Mouse (Mus musculus) monocyte, adult 2 months (primary cell): Measurements from ENCODE around the gene Spc24.
"Not testable (repeated sequence)": the region's sequence is repeated elsewhere in the genome, so short reads cannot be mapped to it uniquely, and the experiment has no call there.

Experiments
- DNase-seq, 2 experiments: peaks; one replicate each; pipeline ENCODE4 v3.0.0; 2022; ENCODE audit warnings: low spot score in 2 of 2, low read depth in 1 of 2

The Spc24 gene

DNA sequence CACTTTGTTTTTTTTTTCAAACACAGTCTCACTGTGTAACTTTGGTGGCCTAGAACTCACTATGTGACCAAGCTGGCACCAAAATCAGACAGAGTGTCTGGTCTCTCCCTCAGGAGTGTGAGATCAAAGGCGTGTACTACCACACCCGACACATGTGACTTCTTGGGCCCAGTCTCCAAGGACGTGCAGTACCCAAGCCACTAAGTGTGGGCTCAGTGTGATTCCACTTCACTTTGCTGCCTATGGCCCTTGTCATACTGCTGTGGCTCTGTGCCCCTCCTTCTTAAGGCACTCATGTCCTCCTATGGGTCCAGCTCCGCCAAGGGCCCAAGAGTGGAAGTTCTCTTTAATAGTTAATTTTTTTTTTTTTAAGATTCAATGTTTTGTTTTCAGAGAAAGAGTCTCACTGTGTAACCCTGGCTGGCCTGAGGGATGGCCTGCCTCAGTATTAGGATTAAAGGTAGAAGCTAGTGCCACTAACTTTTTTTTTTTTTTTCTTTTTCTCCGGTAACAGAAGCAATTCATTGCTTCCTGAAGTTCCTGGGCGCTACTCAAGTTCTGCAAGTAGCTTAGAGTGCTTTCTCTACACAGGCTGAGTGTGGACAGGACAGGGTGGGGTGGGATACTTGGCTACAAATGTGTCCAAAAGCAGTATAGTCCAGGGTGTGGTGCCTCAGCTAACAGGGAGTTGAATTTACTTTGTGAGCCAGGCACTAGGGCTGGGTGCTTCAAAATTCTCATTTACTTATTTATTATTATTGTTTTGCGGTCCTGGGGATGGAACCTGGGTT is 24.6 kb upstream of the Spc24 start:
- DNase-seq = no peak

- DNase-seq = no peak
Observed at GRCm38 (mm10) chr9:21781657-21782468, 21.8 kb upstream of the Spc24 start.

- no peak for DNase-seq
Observed at GRCm38 (mm10) chr9:21777726-21778125, 17.6 kb upstream of the Spc24 start.

- no peak for DNase-seq
Observed at GRCm38 (mm10) chr9:21774353-21774752, 14.2 kb upstream of the Spc24 start.

DNA sequence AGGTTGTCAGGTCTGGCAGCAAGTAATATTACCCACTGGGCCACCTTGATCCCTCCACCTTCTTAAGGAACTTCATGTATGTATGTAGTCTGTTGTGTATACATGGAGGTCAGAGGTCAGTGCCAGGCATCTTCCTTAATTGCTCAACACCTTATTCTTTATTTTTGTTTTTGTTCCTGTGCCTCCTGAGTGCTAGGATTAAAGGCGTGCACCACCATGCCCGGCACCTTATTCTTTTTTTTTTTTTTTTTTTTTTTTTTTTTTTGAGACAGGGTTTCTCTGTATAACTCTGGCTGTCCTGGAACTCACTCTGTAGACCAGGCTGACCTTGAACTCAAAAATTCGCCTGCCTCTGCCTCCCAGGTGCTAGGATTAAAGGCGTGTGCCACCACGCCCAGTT is 13.3 kb upstream of the Spc24 start:
- DNase-seq = not testable (repeated sequence)

GRCm38 (mm10) chr9:21769558-21770183 is 9.6 kb upstream of the Spc24 start:
- DNase-seq = no peak

DNA sequence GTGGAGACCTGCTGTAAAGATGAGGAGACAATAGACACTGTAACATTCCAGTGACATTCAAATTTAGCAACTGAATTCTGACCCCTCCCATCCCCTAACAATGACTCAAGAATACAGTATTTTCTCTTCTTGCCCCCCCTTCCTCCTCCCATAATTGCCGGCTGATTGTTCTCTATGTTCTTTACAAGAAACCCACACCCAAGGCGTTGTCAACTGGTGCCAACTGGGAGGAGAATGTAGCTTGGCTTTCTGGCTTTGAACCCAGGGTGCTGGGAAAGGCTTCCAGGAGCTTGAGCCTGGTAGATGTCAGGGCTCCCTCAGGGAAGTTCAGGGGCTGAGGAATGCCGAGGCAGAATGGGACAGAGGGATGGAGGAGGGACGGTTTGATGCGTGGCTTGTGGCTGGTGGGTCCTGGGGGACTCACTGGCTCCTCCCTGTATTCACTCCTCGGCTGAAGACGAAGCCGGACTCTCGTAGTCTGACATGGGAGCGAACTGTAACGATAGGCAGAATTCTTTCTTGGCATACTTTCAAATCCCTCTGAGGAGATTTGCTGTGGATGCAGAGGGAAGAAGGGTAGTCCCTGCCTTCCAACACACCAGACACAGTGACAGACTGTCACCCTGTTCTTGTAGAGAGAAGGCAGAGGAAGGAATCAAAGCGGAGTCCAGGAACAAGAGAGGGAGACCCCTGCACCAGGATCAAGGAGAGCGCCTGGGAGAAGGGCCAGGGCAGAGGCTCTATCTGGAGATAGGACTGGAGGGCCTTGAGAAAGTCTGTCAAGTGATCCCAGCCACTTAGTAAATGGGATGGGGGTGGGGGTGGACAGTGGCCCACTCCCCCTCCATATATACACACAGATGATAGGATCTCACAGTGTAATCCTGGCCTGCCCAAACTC is 8.7 kb upstream of the Spc24 start:
- DNase-seq = no peak

DNA sequence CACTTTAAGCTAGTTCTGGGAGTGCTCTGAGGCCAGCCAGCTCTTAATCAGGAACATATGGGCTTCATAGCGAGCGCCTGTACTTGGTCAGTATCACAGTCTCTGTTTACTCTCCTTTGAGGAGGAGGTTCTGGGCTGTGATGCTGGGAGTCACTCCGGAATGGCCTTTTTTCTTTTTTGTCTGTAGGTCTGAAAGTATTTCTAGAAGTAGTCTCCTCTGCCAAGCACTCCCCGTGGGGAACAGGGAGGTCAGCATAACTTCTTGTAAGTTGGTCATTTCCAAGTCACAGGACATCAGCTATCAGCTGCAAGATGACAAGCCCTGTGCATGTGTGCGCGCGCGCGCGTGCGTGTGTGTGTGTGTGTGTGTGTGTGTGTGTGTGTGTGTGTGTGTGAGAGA is 7.8 kb upstream of the Spc24 start:
- no peak for DNase-seq

DNA sequence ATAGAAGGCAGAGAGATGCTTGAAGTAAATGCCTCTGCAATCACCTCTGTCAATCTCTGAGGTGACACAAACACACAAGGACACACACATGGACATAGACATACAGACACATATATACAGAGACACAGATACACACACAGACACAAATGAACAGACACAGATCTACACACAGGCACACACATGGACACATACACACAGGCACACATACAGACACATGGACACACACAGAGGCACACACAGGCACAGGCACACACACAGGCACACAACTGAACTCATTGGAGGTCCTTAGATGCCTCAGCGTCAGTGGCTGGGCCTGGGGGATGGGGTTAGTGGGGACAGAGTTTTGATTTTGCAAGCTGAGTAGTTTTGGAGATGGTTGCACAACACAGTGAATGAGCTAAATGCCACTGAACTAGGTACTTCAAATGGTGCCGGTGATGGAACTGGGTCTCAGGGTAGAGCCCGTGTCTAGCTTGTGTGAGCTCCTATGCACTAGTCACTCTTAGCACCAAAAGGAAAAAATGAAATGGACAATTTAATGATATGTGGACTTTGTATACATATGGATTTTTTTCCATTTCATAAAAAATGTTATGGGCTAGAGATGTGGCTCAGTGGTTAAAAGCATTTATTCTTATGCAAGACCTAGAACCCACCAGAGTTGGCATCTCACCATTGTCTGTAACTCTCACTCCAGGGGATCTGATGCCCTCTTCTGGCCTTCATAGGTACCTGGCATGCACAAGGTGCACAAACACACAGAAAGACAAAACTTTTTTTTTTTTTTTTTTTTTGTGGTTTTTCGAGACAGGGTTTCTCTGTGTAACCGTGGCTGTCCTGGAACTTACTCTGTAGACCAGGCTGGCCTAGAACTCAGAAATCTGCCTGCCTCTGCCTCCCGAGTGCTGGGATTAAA is 4.2 kb upstream of the Spc24 start:
- no peak for DNase-seq

- DNase-seq = no peak
Observed at GRCm38 (mm10) chr9:21762135-21762534, 2.0 kb upstream of the Spc24 start.

DNA sequence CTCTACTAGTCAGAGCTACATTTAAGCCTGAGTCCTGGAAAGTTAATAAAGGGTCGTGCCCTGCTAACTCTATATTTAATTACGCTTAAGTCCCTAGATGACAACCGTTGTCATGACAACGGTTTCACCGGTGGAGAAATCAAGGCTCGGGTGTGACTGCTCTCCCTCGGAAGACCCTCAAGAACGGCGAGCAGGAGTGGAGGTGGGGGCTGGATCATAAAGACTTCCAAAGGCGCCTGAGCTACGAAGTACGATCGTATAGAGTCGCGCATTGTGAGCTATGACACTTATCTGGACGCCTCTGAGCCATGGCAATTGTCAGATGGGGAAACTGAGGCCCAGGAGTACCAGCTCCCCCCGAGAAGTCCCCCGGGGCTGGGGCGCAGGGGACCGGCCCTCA is 385 bp downstream of the Spc24 start:
- DNase-seq = no peak

DNA sequence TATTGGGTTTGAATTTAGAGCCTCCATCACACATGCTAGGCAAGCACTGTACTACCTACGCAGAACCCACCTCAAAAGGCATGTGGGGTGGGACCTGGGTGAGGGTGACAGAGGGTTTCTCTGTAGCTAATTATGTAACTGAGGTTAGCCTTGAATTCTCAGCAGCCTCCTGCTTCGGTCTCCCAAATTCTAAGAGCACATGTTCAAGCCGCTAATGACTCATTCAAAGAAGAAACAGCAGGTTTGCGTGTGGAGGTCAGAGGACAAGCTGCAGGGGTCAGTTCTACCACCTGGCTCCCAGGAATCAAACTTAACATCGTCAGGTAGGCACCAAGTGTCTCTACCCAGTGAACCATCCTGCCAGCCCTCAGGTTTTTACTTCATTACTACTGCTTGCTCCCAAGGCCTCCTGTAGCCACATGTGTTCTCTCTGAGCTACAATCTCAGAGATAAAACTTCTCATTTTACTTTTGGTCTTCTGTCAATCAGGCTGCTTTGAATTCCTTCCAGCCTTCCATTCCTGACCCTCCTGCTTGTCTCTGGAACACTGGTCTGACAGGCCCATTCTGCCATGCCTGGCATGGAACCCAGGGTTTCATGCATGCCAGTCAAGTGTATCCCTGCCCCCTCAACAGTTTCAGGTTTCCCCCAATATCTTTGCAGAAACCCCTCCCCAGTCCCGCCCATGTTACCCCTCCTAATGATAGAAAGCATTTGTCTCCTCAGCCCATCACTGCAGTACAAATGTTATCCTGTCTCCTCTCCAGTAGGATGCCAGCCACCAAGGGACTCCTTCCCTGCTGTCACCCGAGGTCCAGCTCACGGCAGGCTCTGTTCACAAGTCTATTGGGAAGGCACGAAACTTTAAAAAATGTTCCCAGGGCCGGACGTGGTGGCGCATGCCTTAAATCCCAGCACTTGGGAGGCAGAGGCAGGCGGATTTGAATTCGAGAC is 1.2 kb downstream of the Spc24 start:
- DNase-seq = no peak

- no peak for DNase-seq
Observed at GRCm38 (mm10) chr9:21754516-21755321, 5.4 kb downstream of the Spc24 start.

- DNase-seq = no peak
Observed at GRCm38 (mm10) chr9:21754003-21754402, 6.1 kb downstream of the Spc24 start.

GRCm38 (mm10) chr9:21752252-21752792 is 7.8 kb downstream of the Spc24 start:
- no peak for DNase-seq

DNA sequence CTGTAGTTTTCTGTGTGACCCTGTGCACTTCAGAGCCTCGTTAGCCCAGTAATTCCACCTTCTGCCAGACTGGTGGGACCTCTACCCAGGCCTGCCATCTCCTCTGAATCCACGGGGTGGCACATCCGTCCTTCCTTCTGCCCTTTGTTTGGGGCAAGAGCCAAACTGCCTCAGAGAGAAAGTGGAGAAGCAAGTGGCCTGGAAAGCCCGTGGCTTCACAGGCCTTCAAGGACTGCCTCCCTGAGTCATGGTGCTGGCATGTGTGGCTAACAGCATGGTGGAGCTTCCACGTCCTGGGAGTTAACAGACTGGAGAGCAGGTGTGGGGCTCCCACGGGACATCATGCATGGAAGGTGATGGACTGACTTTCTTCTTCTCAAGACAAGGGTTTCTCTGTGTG is 8.8 kb downstream of the Spc24 start:
- no peak for DNase-seq

DNA sequence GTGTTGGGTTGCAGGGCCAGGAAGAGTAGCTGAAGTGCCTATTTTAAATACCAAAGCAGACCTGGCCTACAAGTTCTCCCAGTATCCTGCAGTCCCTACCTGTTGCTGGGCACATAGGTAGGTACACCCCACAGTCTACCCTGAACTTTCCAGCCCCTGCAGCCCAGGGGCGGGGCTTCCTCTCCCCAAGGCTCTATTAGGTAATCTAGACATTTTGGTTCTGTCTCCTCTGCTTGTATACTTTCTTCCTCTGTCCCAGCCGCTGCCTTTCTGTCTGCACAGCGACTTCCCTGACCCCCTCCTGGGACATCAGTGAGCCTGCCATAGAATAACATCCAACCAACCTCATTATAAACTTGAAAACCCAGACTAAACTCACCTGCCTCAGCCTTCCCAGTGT is 9.7 kb downstream of the Spc24 start:
- no peak for DNase-seq
